Mouse (Mus musculus): Measurements from ENCODE around the gene Rab3il1. TPM values are rescaled to one million over a fixed set of nuclear protein-coding genes. Genes with fewer than 3 reads are reported as not detected.

Rab3il1 gene
- polyA plus RNA-seq, 1 experiment from 2014 or later: 22.1 TPM

- H3K36me3 ChIP-seq (ENCODE audit: control insufficient read depth, insufficient read depth, low read length): peaks cover 16% of the 10 kb centered on the region
- no peaks in the 10 kb centered on the region for H3K9me3 ChIP-seq (ENCODE audit: control insufficient read depth, low read length)
- no peak for ATAC-seq
- H3K4me3 ChIP-seq (ENCODE audit: low read length): peak overlapping the region; percentile 73
- peaks cover 15% of the 10 kb centered on the region for H3K4me1 ChIP-seq (ENCODE audit: control insufficient read depth, insufficient read depth, low read depth, low read length)
- peak overlapping the region; percentile 89 for H3K27ac ChIP-seq (ENCODE audit: low read depth, low read length)
- 64% methylated on average over 4 of the region's 4 CpGs for WGBS
- H3K27me3 ChIP-seq (replicated peaks; ENCODE audit: control insufficient read depth, insufficient read depth, low read length): no peaks in the 10 kb centered on the region
- H3K4me2 ChIP-seq (ENCODE audit: low read length): peak overlapping the region; percentile 74
- peak overlapping the region; percentile 65 for H3K9ac ChIP-seq (ENCODE audit: low read depth, low read length)
Measured at GRCm38 (mm10) chr19:9981621-9982020, 19.8 kb upstream of the Rab3il1 start.

- no peaks in the 10 kb centered on the region for H3K27me3 ChIP-seq (replicated peaks; ENCODE audit: control insufficient read depth, insufficient read depth, low read length)
- under 1% methylated on average over 50 of the region's 59 CpGs for WGBS
- H3K9me3 ChIP-seq (ENCODE audit: control insufficient read depth, low read length): no peaks in the 10 kb centered on the region
- peak overlapping the region; percentile 80 for H3K4me2 ChIP-seq (ENCODE audit: low read length)
- H3K36me3 ChIP-seq (ENCODE audit: control insufficient read depth, insufficient read depth, low read length): peaks cover 16% of the 10 kb centered on the region
- peak overlapping the region; percentile 89 for H3K9ac ChIP-seq (ENCODE audit: low read depth, low read length)
- H3K4me3 ChIP-seq (ENCODE audit: low read length): peak overlapping the region; percentile 73
- peaks cover 15% of the 10 kb centered on the region for H3K4me1 ChIP-seq (ENCODE audit: control insufficient read depth, insufficient read depth, low read depth, low read length)
- ATAC-seq: peak; percentile 99
- H3K27ac ChIP-seq (ENCODE audit: low read depth, low read length): peak overlapping the region; percentile 95
Measured at GRCm38 (mm10) chr19:9982151-9982851, 19.2 kb upstream of the Rab3il1 start.

GRCm38 (mm10) chr19:9982852-9983542 lies 18.5 kb upstream of the Rab3il1 start:
- Histone ChIP-seq H3K4me2 (ENCODE audit: low read length) (peak overlapping the region; percentile 80), H3K27ac (ENCODE audit: low read depth, low read length) (peak overlapping the region; percentile 95), H3K9ac (ENCODE audit: low read depth, low read length) (peak overlapping the region; percentile 89), H3K4me3 (ENCODE audit: low read length) (peak overlapping the region; percentile 73), H3K27me3 (replicated peaks; ENCODE audit: control insufficient read depth, insufficient read depth, low read length) (no peaks in the 10 kb centered on the region), H3K36me3 (ENCODE audit: control insufficient read depth, insufficient read depth, low read length) (peaks cover 16% of the 10 kb centered on the region), H3K9me3 (ENCODE audit: control insufficient read depth, low read length) (no peaks in the 10 kb centered on the region), H3K4me1 (ENCODE audit: control insufficient read depth, insufficient read depth, low read depth, low read length) (peaks cover 15% of the 10 kb centered on the region)
- ATAC-seq: peak; percentile 79
- WGBS: under 1% methylated on average over 31 of the region's 31 CpGs

- no peak for ATAC-seq
- H3K4me1 ChIP-seq (ENCODE audit: control insufficient read depth, insufficient read depth, low read depth, low read length): peaks cover 15% of the 10 kb centered on the region
- no peaks in the 10 kb centered on the region for H3K9me3 ChIP-seq (ENCODE audit: control insufficient read depth, low read length)
- H3K4me2 ChIP-seq (ENCODE audit: low read length): peak overlapping the region; percentile 80
- H3K4me3 ChIP-seq (ENCODE audit: low read length): peak overlapping the region; percentile 73
- H3K27ac ChIP-seq (ENCODE audit: low read depth, low read length): no peak overlapping the region
- H3K27me3 ChIP-seq (replicated peaks; ENCODE audit: control insufficient read depth, insufficient read depth, low read length): no peaks in the 10 kb centered on the region
- 93% methylated on average over 20 of the region's 20 CpGs for WGBS
- H3K36me3 ChIP-seq (ENCODE audit: control insufficient read depth, insufficient read depth, low read length): peaks cover 16% of the 10 kb centered on the region
- H3K9ac ChIP-seq (ENCODE audit: low read depth, low read length): peak overlapping the region; percentile 6; the same call in 1 of the 2 replicates
Measured at GRCm38 (mm10) chr19:9984111-9985055, 17.1 kb upstream of the Rab3il1 start.

GRCm38 (mm10) chr19:9985190-9985899 lies 16.1 kb upstream of the Rab3il1 start:
- no peaks in the 10 kb centered on the region for H3K27me3 ChIP-seq (replicated peaks; ENCODE audit: control insufficient read depth, insufficient read depth, low read length)
- peaks cover 16% of the 10 kb centered on the region for H3K36me3 ChIP-seq (ENCODE audit: control insufficient read depth, insufficient read depth, low read length)
- WGBS: 92% methylated on average over 6 of the region's 6 CpGs
- no peak overlapping the region for H3K4me3 ChIP-seq (ENCODE audit: low read length)
- H3K4me2 ChIP-seq (ENCODE audit: low read length): no peak overlapping the region
- no peak for ATAC-seq
- H3K27ac ChIP-seq (ENCODE audit: low read depth, low read length): no peak overlapping the region
- H3K9ac ChIP-seq (ENCODE audit: low read depth, low read length): no peak overlapping the region
- H3K4me1 ChIP-seq (ENCODE audit: control insufficient read depth, insufficient read depth, low read depth, low read length): peaks cover 15% of the 10 kb centered on the region
- H3K9me3 ChIP-seq (ENCODE audit: control insufficient read depth, low read length): no peaks in the 10 kb centered on the region

GRCm38 (mm10) chr19:9985900-9986421 lies 15.5 kb upstream of the Rab3il1 start:
- no peak overlapping the region for H3K4me2 ChIP-seq (ENCODE audit: low read length)
- H3K27me3 ChIP-seq (replicated peaks; ENCODE audit: control insufficient read depth, insufficient read depth, low read length): no peaks in the 10 kb centered on the region
- H3K4me3 ChIP-seq (ENCODE audit: low read length): no peak overlapping the region
- peaks cover 16% of the 10 kb centered on the region for H3K36me3 ChIP-seq (ENCODE audit: control insufficient read depth, insufficient read depth, low read length)
- H3K9ac ChIP-seq (ENCODE audit: low read depth, low read length): no peak overlapping the region
- peaks cover 15% of the 10 kb centered on the region for H3K4me1 ChIP-seq (ENCODE audit: control insufficient read depth, insufficient read depth, low read depth, low read length)
- 97% methylated on average over 2 of the region's 2 CpGs for WGBS
- H3K27ac ChIP-seq (ENCODE audit: low read depth, low read length): no peak overlapping the region
- H3K9me3 ChIP-seq (ENCODE audit: control insufficient read depth, low read length): no peaks in the 10 kb centered on the region
- ATAC-seq: no peak

GRCm38 (mm10) chr19:9987192-9987591 lies 14.3 kb upstream of the Rab3il1 start:
- no peak for ATAC-seq
- H3K9ac ChIP-seq (ENCODE audit: low read depth, low read length): no peak overlapping the region
- H3K4me2 ChIP-seq (ENCODE audit: low read length): no peak overlapping the region
- H3K4me3 ChIP-seq (ENCODE audit: low read length): no peak overlapping the region
- no peaks in the 10 kb centered on the region for H3K27me3 ChIP-seq (replicated peaks; ENCODE audit: control insufficient read depth, insufficient read depth, low read length)
- no peaks in the 10 kb centered on the region for H3K9me3 ChIP-seq (ENCODE audit: control insufficient read depth, low read length)
- H3K4me1 ChIP-seq (ENCODE audit: control insufficient read depth, insufficient read depth, low read depth, low read length): peaks cover 8% of the 10 kb centered on the region
- H3K27ac ChIP-seq (ENCODE audit: low read depth, low read length): no peak overlapping the region
- peaks cover 16% of the 10 kb centered on the region for H3K36me3 ChIP-seq (ENCODE audit: control insufficient read depth, insufficient read depth, low read length)
- 62% methylated on average over 6 of the region's 6 CpGs for WGBS

- no peak overlapping the region for H3K4me2 ChIP-seq (ENCODE audit: low read length)
- H3K4me3 ChIP-seq (ENCODE audit: low read length): no peak overlapping the region
- no peak for ATAC-seq
- no peaks in the 10 kb centered on the region for H3K9me3 ChIP-seq (ENCODE audit: control insufficient read depth, low read length)
- H3K9ac ChIP-seq (ENCODE audit: low read depth, low read length): no peak overlapping the region
- peaks cover 16% of the 10 kb centered on the region for H3K36me3 ChIP-seq (ENCODE audit: control insufficient read depth, insufficient read depth, low read length)
- no peak overlapping the region for H3K27ac ChIP-seq (ENCODE audit: low read depth, low read length)
- peaks cover 8% of the 10 kb centered on the region for H3K4me1 ChIP-seq (ENCODE audit: control insufficient read depth, insufficient read depth, low read depth, low read length)
- no peaks in the 10 kb centered on the region for H3K27me3 ChIP-seq (replicated peaks; ENCODE audit: control insufficient read depth, insufficient read depth, low read length)
Measured at GRCm38 (mm10) chr19:9987593-9987992, 13.9 kb upstream of the Rab3il1 start.

All from hindbrain, embryonic 16.5 days (tissue).